Mouse (Mus musculus): Measurements from ENCODE around the gene Zfp330.

Gene Zfp330

DNA sequence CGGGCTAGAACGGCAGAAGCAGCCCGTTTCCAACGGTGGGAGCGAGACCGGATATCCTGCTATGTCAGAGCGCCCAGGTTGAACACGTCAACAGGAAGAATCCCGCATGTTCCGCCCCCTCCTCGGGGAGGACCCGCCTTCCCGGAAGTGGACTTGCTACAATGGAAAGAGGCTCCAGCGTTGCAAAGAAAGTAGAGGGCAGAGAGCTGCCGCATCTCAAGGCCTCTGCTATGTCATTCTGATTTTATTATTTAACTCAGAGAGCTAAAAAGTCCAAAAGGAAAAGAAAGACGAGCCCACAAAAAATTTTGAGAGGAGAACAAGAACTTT, at the start of gene Zfp330:
Zfp330 (minus strand) TSS at position 68 of the 330 bp plus-strand sequence.
- DNase-seq (ENCODE audit: low spot score) = peak; percentile 93

DNA sequence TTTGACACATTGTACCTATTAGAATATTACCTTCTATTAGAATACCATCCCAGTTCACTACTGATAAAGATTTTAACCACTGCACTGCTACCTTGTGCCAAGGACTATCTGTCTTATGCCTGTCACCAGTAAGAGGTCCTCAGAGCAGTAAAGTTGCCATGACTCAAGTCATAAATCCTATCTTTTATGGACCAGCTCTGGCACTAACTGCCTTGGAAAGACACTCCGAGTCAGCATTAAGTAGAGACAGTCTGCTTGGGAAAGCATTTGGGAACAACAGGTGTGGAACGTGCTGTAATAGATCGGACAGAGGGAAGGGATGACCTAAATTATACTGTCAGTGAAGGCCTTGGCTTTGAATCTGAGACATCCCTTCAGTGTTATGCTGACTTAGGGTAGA, 4.0 kb upstream of the Zfp330 start:
- DNase-seq (ENCODE audit: low spot score) = no peak

DNA sequence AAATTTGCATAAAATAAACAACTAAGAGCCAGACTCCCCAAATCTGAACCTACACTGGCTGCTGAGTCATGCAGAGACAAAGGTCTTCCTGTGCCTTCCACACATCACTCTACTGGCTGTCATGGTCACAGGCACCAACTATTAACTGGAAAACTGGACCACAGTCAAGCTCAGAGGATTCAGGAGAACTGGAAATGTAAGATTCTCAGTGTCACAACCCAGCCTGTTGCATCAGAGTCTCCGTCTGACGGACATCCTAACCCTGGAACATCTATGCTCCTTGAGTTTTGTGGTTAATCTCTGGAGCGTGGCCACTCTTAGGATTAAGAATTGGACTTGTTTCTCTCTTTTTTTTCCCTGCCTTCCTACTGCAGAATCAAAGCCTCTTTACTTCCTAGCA, 3.4 kb upstream of the Zfp330 start:
- DNase-seq (ENCODE audit: low spot score) = no peak

DNA sequence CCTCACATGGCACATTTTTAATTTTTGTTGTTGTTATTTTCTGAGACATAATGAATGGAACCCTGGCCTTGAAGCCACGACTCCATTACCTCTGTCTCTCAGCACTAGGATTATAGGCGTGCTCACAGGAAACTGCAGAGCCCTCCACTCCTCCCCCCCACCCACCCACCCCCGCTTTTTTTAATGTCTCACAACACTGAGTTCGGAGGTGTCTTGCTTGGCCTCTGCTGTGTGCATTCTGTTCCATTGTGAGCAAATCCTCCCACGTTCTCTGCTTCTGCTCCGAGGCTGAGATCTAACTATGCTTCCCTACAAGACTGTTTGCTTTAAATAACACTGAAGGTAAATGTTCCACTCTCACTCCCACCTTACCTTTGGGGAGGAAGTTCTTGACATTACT, 522 bp upstream of the Zfp330 start:
- no peak for DNase-seq (ENCODE audit: low spot score)

DNA sequence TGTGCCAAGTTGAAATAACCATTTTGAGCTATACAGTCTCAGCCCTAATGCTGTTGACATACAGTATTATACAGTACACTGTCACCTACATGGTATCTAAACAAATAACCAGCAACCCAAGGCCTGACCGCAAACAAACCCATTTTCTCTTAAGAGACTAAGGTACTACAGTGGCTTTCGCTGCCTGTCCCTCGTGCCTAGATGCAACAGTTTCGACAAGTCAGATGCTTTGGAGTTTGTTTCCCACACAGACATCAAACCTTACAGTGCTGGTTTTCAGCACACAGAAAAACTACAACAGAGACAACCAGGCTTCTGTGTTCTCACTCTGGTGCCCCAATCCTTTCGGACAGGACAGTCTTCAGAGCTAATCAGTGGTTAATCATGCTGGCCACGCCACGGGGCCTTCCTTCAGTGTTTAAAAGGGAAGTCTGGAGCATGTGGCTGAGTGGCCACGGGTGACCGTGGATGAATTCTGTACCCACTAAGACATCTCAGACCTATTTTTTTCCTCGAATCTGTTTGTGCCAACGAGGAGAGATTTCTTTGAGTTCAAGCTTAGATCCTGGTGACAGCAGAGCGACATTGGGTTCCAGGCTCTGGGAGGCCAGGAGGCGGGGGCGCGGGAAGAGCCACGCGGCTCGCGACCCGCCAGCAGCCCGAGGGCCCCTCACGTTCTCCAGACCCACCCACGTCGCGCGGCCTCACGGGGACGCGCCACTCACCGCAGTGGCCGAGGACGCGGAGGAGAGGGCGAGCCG, 448 bp downstream of the Zfp330 start:
- DNase-seq (ENCODE audit: low spot score) = no peak

DNA sequence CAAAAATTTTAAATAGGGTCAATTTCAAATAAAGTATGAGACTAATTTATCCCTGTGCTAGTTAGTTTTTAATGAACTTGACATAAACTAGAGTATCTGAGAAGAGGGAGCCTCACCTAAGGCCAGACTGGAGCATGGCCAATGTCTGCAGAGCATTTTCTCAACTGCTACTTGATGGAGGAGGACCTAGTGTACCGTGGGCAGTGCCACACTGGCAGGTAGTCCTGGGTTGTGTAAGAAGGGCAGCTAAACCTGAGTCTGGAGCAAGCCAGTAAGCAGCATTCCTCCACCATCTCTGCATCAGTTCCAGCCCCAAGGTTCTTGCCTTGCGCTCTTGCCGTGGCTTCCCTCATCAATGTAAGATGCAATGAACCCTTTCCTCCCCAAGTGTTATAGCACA, 3.1 kb downstream of the Zfp330 start:
- DNase-seq (ENCODE audit: low spot score) = no peak

DNA sequence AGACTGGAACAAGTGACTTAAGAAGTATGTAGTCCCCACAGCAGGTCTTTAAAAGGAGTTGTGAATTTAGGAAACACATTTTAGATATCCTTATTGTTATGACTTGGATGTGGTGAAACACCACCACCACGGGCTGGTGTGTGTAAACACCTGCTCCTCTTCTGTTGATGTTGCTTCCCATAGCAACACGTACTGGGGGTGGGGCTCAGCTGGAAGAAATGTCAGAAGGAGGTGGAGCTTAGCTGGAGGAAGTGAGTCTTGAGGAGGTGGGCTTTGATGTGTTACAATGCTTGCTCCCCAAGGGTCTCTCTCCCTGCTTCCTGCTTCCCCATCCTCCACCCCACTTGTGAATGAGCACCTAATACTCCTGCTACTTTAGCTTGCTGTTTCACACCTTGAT, 14.9 kb downstream of the Zfp330 start:
- no peak for DNase-seq (ENCODE audit: low spot score)

DNA sequence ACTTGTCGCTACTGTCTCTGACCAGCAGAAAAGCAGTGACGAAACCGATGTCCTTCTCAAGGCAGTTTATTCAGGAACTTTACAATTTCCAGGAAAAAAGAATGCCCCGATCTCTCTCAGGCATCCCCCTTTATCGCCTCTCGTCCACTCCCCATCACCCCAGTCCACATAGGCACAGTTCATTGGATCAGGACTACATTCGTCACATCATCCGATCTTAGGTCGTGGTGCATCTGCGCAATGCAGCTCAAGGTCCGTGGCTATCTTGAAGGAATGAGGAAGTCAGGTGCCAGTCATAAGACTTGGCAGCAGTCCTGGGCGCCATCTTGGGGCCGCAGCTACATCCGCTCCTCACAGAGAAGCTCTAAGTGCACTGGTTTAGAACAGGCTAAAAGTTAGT, 19.0 kb downstream of the Zfp330 start:
- DNase-seq (ENCODE audit: low spot score) = no peak

DNA sequence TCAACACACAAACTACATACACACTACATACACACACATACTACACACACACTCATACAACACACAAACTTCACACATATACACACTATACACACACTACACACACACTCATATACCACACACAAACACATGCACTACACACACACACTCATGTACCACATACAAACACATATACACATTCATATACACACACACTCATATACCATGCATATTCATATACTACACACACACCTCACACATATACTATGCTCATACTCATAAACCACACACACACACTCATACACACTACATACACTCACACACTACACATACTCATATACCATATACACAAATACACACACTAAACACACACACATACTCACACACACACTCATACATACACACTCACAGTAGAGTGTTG, 27.3 kb downstream of the Zfp330 start:
- DNase-seq (ENCODE audit: low spot score) = no peak

DNA sequence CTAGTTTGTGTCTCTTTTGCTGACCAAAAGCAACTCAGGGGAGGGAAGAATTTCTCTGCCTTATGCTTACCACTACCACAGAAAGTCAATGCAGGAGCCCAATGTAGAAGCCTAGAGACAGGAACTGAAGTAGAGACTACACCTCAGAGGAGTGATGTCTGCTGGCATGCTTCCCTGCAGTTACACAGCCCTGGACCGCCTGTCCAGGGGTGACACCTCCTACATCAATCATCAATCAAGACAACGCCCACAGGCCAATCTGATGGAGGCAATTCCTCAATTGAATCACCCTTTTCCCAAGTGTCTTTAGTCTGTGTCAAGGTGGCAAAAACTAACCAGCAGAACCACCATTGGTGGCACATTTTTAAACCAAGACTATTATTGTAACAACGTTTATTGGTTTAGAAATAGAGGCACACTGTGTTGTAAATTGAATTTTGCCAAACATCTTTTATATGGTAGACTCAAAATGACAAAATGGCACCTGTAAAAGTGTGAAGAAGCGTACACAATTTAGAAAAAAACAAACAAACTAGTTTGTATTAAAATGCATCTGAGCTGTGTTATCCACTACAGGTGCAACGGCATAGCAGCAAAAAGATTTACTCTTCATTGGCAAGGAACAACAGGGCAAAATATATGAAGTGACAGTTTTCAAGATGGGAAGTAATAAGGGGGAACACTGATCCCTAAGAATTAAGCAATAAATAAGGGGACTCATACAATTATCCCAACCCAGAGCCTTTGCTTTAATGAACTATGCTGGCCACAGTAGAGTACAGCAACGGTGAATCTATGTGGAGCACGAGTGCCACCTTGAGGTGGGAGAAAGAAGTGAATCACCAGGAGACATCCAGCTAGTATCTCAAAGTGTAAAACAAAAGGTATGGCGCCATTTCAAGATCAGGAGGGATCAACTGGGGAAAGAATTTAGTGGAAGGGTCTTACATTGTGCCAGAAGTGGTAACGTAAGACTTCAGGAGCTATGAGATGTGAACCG, 29.8 kb downstream of the Zfp330 start:
- peak; percentile 64 for DNase-seq (ENCODE audit: low spot score)
